Mouse (Mus musculus) brown adipose tissue, adult 24 weeks (tissue): ENCODE results near the gene 1700042G07Rik. TPM values are rescaled to one million over a fixed set of nuclear protein-coding genes. Genes with fewer than 3 reads are reported as not detected.

ENCODE experiments used
- H3K27ac ChIP-seq: fragments of 200-500 bp; replicated peaks from 2 replicates; pipeline ENCODE4 v1.5.1; 2012; ENCODE audit warnings: low read depth, mild to moderate bottlenecking, low read length
- H3K4me1 ChIP-seq: fragments of 200-500 bp; 2 replicates; pipeline ENCODE4 v1.6.1; 2012; ENCODE audit warnings: low read length, mixed read lengths; ENCODE audit not compliant: control insufficient read depth, insufficient read depth, insufficient read length
- H3K4me3 ChIP-seq: fragments of 200-500 bp; 2 replicates; pipeline ENCODE4 v1.5.1; 2012; ENCODE audit warnings: low read depth, mild to moderate bottlenecking, low read length, moderate library complexity; ENCODE audit not compliant: insufficient read depth
- polyA plus RNA-seq: library from polyadenylated mRNA; stranded (reverse); fragments of >200 nt; gene quantifications from 2 replicates; pipeline ENCODE4 v1.2.4, GENCODE M21; 2012; ENCODE audit not compliant: missing spikeins, insufficient read depth, insufficient read length

1700042G07Rik gene
- polyA plus RNA-seq, 1 experiment: not detected

DNA sequence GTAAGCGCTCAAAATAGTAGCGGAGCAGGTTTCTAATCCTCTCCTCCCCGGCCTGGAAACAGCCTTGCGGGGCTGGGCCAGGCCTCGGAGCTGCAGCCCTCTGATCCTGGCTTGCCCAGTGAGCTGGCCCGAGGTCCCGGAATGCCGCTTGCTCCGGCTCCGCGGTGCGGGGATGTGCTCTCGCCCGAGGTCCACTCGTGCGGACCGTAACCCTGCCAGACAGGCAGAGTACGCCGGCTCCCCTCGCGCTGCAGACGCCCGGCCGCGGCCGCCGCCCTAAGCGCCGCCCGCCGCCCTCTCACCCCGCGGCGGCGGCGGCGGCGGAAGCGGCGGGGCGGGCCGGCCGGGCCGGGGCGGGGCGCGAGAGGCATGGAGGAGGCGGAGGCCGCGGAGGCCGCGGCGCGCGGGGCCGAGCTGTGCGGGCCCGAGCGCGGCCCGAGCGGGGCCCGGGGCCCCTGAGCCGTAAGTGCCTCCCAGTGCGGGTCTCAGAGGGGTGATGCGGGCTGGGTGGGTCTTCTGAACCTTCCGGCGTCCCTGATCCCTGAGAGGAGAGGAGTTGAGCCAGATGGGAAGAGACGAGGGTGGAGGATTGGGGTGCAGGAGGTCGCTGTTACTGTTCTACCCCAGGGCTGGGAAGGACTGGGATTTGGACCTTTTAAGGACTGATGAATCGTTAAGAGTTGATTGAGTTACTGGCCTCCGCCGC lies 22.9 kb upstream of the 1700042G07Rik start:
- peak overlapping the region; percentile 92 for H3K4me3 ChIP-seq
- H3K27ac ChIP-seq: peak overlapping the region; percentile 88
- peaks cover 5% of the 10 kb centered on the region; the same call in 1 of the 2 replicates for H3K4me1 ChIP-seq

- Histone ChIP-seq H3K27ac (peak overlapping the region; percentile 84), H3K4me3 (peak overlapping the region; percentile 92), H3K4me1 (peaks cover 5% of the 10 kb centered on the region; the same call in 1 of the 2 replicates)
Measured at GRCm38 (mm10) chr4:116150862-116151221, 22.3 kb upstream of the 1700042G07Rik start.

DNA sequence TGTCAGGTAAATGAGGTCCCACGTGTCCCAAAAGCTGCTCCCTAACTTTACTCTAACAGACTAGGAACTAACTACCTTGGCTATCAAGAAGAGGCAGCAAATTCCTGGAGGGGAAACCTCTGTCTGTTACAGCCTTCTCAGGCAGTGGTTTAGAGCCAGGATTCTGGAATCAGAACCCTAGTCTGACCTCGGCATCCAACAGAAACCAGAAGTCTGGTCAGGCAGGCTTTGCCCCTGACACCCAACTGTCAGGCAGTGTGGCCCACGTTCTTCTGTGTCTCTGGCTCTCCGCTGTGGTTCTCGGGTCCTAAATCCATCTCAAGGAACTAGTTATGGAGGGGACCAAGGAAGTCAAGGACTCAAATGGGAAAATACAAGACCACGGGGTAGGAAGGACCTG lies 21.9 kb upstream of the 1700042G07Rik start, which contains the start of gene Lurap1:
Lurap1 (minus strand) TSS at position 101 of the 400 bp plus-strand sequence.
- Histone ChIP-seq H3K27ac (peak within 1 kb of the TSS; percentile 88), H3K4me1 (peaks cover 5% of the 10 kb centered on the region; the same call in 1 of the 2 replicates), H3K4me3 (peak within 1 kb of the TSS; percentile 92)

DNA sequence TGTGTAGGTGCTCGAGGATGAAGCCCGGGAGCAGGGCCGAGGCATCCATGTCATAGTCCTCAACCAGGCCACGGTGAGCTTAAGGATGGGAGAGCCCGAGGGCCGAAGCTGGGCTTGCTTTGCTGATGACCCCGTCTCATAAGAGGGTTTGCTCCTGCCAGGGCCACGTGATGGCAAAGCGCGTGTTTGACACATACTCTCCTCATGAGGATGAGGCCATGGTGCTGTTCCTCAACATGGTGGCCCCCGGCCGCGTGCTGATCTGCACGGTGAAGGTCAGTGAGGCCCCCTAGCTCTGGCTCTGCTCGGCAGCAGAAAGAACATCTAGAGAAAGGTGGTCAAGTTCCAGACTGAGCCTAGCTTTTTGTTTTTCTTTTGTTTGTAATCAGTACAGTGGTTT lies 20.5 kb upstream of the 1700042G07Rik start:
- Histone ChIP-seq H3K4me3 (no peak overlapping the region), H3K27ac (no peak overlapping the region)

GRCm38 (mm10) chr4:116157882-116158281 lies 15.3 kb upstream of the 1700042G07Rik start:
- no peak overlapping the region for H3K4me3 ChIP-seq
- H3K4me1 ChIP-seq: no peaks in the 10 kb centered on the region
- H3K27ac ChIP-seq: no peak overlapping the region

More for the DNA sequence above, 20.5 kb upstream of the 1700042G07Rik start:
- H3K4me1 ChIP-seq: peaks cover 5% of the 10 kb centered on the region; the same call in 1 of the 2 replicates

DNA sequence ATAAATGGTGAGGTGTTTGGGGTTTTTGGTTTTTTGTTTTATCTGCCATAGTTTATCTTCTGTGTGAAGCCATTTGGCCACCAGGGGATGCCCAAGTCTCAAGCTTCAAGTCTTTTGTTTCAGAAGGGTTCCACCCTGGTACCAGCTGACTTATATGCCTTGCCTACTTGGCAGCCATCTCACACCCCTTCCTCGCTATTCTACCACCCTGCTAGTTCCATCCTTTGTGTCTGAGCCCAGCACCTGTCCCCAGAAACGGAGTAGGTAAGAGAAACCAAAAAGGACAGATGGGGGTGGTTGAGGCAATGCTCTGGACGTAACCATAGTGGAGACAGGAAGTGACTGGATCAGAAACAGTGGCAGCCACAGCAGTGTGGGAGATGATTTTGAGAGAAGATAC lies 13.3 kb upstream of the 1700042G07Rik start:
- no peak overlapping the region for H3K4me3 ChIP-seq
- H3K4me1 ChIP-seq: no peaks in the 10 kb centered on the region
- H3K27ac ChIP-seq: no peak overlapping the region

DNA sequence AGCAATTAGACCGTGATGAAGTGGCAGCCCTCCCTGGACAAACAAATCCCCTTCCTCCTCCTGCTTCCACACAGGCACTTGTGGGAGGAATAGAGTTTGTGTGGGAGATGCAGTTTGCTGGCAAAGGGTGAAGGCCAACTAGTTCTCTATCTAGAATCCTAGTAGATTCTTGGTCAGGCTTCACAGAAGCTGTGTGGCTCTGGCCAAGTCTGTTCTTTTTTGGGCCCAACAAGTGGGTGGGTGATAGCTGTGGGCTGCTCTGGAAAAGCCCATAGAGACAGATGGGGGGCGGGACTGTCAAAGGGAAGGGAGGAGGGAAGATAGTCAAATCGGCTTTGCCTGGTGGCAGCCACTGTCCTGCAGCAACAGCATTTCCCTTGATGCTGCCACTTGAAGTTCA lies 12.4 kb upstream of the 1700042G07Rik start:
- H3K4me3 ChIP-seq: no peak overlapping the region
- H3K27ac ChIP-seq: no peak overlapping the region
- no peaks in the 10 kb centered on the region for H3K4me1 ChIP-seq

GRCm38 (mm10) chr4:116162142-116162541 lies 11.0 kb upstream of the 1700042G07Rik start:
- Histone ChIP-seq H3K4me3 (no peak overlapping the region), H3K27ac (no peak overlapping the region), H3K4me1 (no peaks in the 10 kb centered on the region)

- Histone ChIP-seq H3K4me1 (no peaks in the 10 kb centered on the region), H3K27ac (no peak overlapping the region), H3K4me3 (no peak overlapping the region)
Measured at GRCm38 (mm10) chr4:116164759-116165554, 8.2 kb upstream of the 1700042G07Rik start.

DNA sequence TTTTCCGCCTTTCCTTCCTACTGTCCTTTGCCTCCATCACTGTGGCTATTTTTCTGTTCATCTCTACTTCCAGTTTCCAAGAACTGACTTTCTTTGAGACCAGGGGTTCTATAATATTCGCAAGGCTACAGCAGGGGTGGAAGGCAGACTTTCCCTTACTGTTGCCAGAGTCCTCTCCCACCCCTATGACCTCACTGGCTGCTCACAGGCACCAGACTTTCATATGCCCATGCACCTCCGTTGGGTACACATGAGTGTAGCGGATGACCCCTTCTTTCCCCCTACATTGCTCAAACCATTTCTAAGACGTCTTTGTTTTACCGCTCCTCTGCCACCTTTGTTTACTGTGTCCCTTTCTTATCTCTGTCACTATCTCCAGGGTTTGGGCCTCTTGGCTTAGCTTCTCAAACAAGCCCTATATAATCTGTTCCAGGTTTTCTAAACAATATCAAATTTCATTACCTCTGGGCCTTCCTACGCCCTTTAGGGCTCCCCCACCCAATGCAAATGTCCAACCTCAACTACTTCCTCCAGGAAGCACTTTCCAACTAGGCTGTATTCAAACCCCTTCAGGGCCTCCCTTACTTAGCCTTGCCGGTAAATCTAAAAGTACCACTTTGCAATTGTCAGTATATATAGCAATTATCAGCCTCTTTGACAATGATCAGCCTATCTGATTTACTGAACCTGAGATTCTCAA lies 7.3 kb upstream of the 1700042G07Rik start:
- H3K4me1 ChIP-seq: no peaks in the 10 kb centered on the region
- no peak overlapping the region for H3K4me3 ChIP-seq
- no peak overlapping the region for H3K27ac ChIP-seq

DNA sequence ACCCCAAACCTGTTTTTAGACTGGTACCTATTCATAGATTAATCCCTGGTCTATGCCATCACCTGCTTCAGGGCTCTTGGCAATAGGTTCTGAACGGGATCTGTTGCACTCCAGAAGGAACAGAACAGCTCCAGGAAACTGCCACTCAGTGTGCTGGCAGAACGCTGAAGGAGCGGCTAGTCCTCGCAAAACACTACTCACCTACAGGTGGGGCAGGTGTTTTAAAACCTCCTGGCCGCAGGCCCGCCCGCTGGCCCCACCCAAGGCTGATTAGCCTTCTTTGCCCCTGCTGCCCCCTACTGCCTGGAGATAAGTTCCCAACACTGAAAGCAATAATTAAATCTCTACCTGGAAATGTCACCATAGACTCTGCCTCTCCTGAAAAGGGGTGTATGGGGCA lies 5.8 kb upstream of the 1700042G07Rik start, which contains the start of gene Tspan1:
Tspan1 (minus strand) TSS at position 198 of the 400 bp plus-strand sequence.
- H3K4me1 ChIP-seq: no peaks in the 10 kb centered on the region
- no peak within 1 kb of the TSS for H3K4me3 ChIP-seq
- no peak within 1 kb of the TSS for H3K27ac ChIP-seq

- H3K4me1 ChIP-seq: no peaks in the 10 kb centered on the region
- H3K27ac ChIP-seq: no peak overlapping the region
- no peak overlapping the region for H3K4me3 ChIP-seq
Measured at GRCm38 (mm10) chr4:116168617-116169352, 4.4 kb upstream of the 1700042G07Rik start.

DNA sequence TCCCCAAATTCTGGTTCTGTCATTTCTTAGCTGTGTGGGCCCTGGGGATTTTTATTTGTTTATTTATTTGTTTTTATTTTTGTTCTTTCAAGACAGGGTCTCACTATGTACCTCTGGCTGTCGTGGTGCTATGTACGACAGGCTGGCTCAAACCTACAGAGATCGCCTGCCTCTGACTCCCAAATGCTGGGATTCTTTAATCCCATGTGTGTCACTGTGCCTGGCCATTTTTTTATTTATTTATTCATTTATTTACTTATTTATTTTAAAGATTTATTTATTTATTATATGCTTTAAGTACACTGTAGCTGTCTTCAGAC lies 3.9 kb upstream of the 1700042G07Rik start:
- Histone ChIP-seq H3K27ac (no peak overlapping the region), H3K4me3 (no peak overlapping the region), H3K4me1 (peaks cover 4% of the 10 kb centered on the region; the same call in 1 of the 2 replicates)

GRCm38 (mm10) chr4:116173752-116174151 lies 580 bp downstream of the 1700042G07Rik start:
- Histone ChIP-seq H3K4me1 (peaks cover 22% of the 10 kb centered on the region), H3K4me3 (no peak overlapping the region), H3K27ac (no peak overlapping the region)
